Mouse (Mus musculus) embryonic fibroblast, embryonic 13.5 days (primary cell): ENCODE results near the gene Paip2b.

Experiments used
- CTCF ChIP-seq: IDR thresholded peaks from 2 replicates; pipeline ENCODE4 v1.5.1; 2011; ENCODE audit warnings: mild to moderate bottlenecking, control low read depth, low read length, moderate library complexity, borderline replicate concordance; ENCODE audit not compliant: insufficient read depth
- POLR2A ChIP-seq: IDR thresholded peaks from 2 replicates; pipeline ENCODE4 v1.6.1; 2011; ENCODE audit warnings: low read depth, mild to moderate bottlenecking, control low read depth, low read length, moderate library complexity

DNA sequence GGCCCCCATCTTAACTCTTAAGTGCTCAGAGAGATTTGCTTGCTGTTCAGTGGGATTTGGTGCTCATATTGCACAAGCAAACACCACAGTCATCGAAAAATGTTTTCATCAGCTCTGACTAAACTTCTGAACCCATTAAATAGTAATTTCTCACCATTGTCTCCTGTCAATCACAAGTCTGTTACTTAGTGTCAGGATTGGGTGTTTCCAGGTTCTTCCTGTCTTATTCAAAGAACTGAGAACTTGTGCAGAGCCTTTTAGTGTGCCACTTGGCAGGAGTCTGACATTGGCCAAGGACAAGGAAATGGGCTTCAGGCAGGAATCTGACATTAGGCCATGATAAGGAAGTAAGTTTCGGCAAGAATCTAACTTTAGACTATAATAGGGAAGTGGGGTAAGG is 6.5 kb upstream of the Paip2b start:
- no peak for TF ChIP-seq CTCF
- no peak for TF ChIP-seq POLR2A
